Mouse (Mus musculus): ENCODE data around the gene Scaf1.

GRCm38 (mm10) chr7:44971142-44971541 is 45.0 kb downstream of the Scaf1 start:
- no peak for TF ChIP-seq POLR2A (IDR thresholded peaks at IDR 0.05; ENCODE audit: insufficient read depth, low read depth, low read length)
- no peak for TF ChIP-seq CTCF (IDR thresholded peaks at IDR 0.05; ENCODE audit: insufficient read depth, low read depth, low read length)
